Mouse (Mus musculus): ENCODE results near the gene Nox1. TPM values are rescaled to one million over a fixed set of nuclear protein-coding genes. Genes with fewer than 3 reads are reported as not detected.

Gene Nox1
- polyA plus RNA-seq, 1 experiment = 0.08 TPM

- no peak for DNase-seq (ENCODE audit: low spot score)
Measured at GRCm38 (mm10) chrX:134128549-134128948, 93.2 kb downstream of the Nox1 start.

GRCm38 (mm10) chrX:134116417-134116816 lies 105.3 kb downstream of the Nox1 start:
- DNase-seq (ENCODE audit: low spot score) = no peak

- DNase-seq (ENCODE audit: low spot score) = no peak
Measured at GRCm38 (mm10) chrX:134111767-134112166, 110.0 kb downstream of the Nox1 start.

- DNase-seq (ENCODE audit: low spot score) = no peak
Measured at GRCm38 (mm10) chrX:134102641-134103040, 119.1 kb downstream of the Nox1 start.

- no peak for DNase-seq (ENCODE audit: low spot score)
Measured at GRCm38 (mm10) chrX:134085453-134085852, 136.3 kb downstream of the Nox1 start.

GRCm38 (mm10) chrX:134059764-134060163 lies 162.0 kb downstream of the Nox1 start:
- DNase-seq (ENCODE audit: low spot score) = no peak

GRCm38 (mm10) chrX:134058987-134059712 lies 162.6 kb downstream of the Nox1 start, which contains the start of gene Cstf2:
Gene Cstf2 (plus strand): TSS chrX:134059187.
- peak; percentile 69 for DNase-seq (ENCODE audit: low spot score)

GRCm38 (mm10) chrX:134058040-134058875 lies 163.5 kb downstream of the Nox1 start:
- DNase-seq (ENCODE audit: low spot score) = no peak

GRCm38 (mm10) chrX:134056897-134057296 lies 164.9 kb downstream of the Nox1 start:
- no peak for DNase-seq (ENCODE audit: low spot score)

GRCm38 (mm10) chrX:134048994-134049393 lies 172.8 kb downstream of the Nox1 start:
- no peak for DNase-seq (ENCODE audit: low spot score)

Other genes starting within 250 kb of the Nox1 start
- 6.8 and 6.9 TPM in 2 replicates for gene Sytl4, start 240.1 kb downstream of the Nox1 start, polyA plus RNA-seq (2012; rRNA removed)
- gene Cstf2, start 162.8 kb downstream of the Nox1 start, polyA plus RNA-seq (2012; rRNA removed) = 11.5 and 13.0 TPM in 2 replicates
- gene Xkrx, start 59.9 kb downstream of the Nox1 start, polyA plus RNA-seq (2012; rRNA removed) = 3.4 and 3.8 TPM in 2 replicates
- not detected in 2 replicates for gene Arl13a, start 34.5 kb downstream of the Nox1 start, polyA plus RNA-seq (2012; rRNA removed)
- gene Trmt2b, start 55.0 kb upstream of the Nox1 start, polyA plus RNA-seq (2012; rRNA removed) = 23.1 and 24.3 TPM in 2 replicates
- gene Tmem35a, start 73.3 kb upstream of the Nox1 start, polyA plus RNA-seq (2012; rRNA removed) = 0.61 and 0.83 TPM in 2 replicates
- 0.87 and 0.93 TPM in 2 replicates for gene Cenpi, start 86.1 kb upstream of the Nox1 start, polyA plus RNA-seq (2012; rRNA removed)
- 1.5 TPM in 2 replicates for gene Drp2, start 182.6 kb upstream of the Nox1 start, polyA plus RNA-seq (2012; rRNA removed)